Mouse (Mus musculus) stomach, postnatal 0 days (tissue): ENCODE data around the gene Sox6.

Experiments
- CTCF ChIP-seq: IDR thresholded peaks from 2 replicates; pipeline ENCODE4 v1.5.1; 2016; ENCODE audit warnings: antibody characterized with exemption, low read depth, mild to moderate bottlenecking, moderate library complexity
- EP300 ChIP-seq: optimal IDR thresholded peaks from 2 replicates; pipeline ENCODE3; 2016; ENCODE audit warnings: antibody characterized with exemption

GRCm38 (mm10) chr7:115895028-115895671, 143.4 kb downstream of the Sox6 start:
- no peak for TF ChIP-seq EP300
- no peak for TF ChIP-seq CTCF
